Mouse (Mus musculus): ENCODE measurements around the gene Cog5. TPM values are rescaled to one million over a fixed set of nuclear protein-coding genes. Genes with fewer than 3 reads are reported as not detected.

The Cog5 gene
- polyA plus RNA-seq, 1 experiment from 2014 or later: 36.8 TPM

DNA sequence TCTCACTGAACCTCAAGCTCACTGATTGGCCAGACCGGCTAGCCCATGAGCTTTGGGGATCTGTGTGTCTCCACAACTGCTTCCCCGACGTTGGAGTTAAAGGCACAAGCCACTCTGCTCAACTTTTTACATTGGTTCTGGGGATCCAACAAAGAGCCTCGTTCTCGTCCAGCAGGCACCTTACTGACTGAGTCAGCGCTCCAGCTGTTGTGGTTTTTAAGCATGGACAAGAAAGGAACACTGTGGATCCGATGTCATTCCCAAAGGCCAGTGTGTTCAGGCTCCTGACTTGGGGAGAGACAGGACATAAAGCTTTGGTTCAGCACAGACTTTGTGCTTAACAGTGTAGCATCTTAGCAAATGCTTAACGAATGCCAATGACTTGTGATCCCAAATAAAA lies 316.9 kb downstream of the Cog5 start:
- Histone ChIP-seq H3K27ac (replicated peaks; ENCODE audit: low read depth, low read length) (no peak overlapping the region), H3K9me3 (replicated peaks; ENCODE audit: control insufficient read depth, low read length) (no peaks in the 10 kb centered on the region), H3K4me1 (ENCODE audit: control insufficient read depth, insufficient read depth, low read length) (no peaks in the 10 kb centered on the region), H3K9ac (replicated peaks; ENCODE audit: low read length) (no peak overlapping the region), H3K36me3 (replicated peaks; ENCODE audit: control insufficient read depth, insufficient read depth, low read depth, low read length) (no peaks in the 10 kb centered on the region), H3K4me2 (ENCODE audit: low read depth, low read length) (no peak overlapping the region), H3K27me3 (ENCODE audit: control insufficient read depth, insufficient read depth, low read length) (no peaks in the 10 kb centered on the region), H3K4me3 (ENCODE audit: low read depth, low read length) (no peak overlapping the region)
- DNase-seq (ENCODE audit: low spot score) (no peak), ATAC-seq (replicated peaks; ENCODE audit: insufficient number of reproducible peaks, low FRiP score, low TSS enrichment, low read depth) (no peak)
- WGBS: 85% methylated on average over 8 of the region's 8 CpGs

DNA sequence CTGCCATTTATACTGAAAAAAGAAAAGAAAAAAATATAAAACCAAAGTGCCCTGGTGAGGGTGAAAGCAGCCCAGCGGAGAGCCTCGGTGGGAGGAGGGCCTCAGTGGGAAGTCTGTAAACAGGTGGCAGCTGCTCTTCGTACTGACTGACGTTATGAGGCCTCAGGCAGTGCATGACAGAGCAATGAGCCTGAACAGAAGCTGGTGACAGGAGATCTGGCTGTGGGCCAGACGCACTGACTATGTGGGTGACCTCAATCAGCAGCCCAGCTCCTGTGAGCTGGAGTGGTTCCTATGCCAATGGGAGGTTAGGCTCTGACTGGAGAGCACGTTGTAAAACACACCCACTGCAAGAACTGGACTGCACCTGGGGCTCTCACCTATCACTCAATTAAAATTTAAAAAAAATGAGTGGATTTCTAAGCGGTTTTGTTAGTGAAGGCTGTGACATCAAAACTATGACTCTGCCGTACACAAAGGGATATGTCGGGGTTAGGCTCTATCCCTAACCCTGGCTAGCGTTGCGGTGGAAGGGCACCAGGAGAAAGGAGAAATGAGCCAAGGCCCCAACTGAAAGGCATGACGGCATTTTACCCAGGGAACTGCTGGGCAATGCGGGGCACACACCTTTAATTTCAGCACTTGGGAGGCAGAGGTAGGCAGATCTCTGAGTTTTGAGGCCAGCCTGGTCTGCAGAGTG lies 319.0 kb downstream of the Cog5 start:
- no peak overlapping the region for H3K9ac ChIP-seq (replicated peaks; ENCODE audit: low read length)
- no peaks in the 10 kb centered on the region for H3K9me3 ChIP-seq (replicated peaks; ENCODE audit: control insufficient read depth, low read length)
- H3K4me3 ChIP-seq (ENCODE audit: low read depth, low read length): no peak overlapping the region
- no peaks in the 10 kb centered on the region for H3K4me1 ChIP-seq (ENCODE audit: control insufficient read depth, insufficient read depth, low read length)
- DNase-seq (ENCODE audit: low spot score) (peak; percentile 26), ATAC-seq (replicated peaks; ENCODE audit: insufficient number of reproducible peaks, low FRiP score, low TSS enrichment, low read depth) (peak; percentile 48; the same call in 1 of the 2 replicates)
- H3K27ac ChIP-seq (replicated peaks; ENCODE audit: low read depth, low read length): no peak overlapping the region
- no peak overlapping the region for H3K4me2 ChIP-seq (ENCODE audit: low read depth, low read length)
- H3K27me3 ChIP-seq (ENCODE audit: control insufficient read depth, insufficient read depth, low read length): no peaks in the 10 kb centered on the region
- no peaks in the 10 kb centered on the region for H3K36me3 ChIP-seq (replicated peaks; ENCODE audit: control insufficient read depth, insufficient read depth, low read depth, low read length)
- WGBS: 68% methylated on average over 13 of the region's 13 CpGs

DNA sequence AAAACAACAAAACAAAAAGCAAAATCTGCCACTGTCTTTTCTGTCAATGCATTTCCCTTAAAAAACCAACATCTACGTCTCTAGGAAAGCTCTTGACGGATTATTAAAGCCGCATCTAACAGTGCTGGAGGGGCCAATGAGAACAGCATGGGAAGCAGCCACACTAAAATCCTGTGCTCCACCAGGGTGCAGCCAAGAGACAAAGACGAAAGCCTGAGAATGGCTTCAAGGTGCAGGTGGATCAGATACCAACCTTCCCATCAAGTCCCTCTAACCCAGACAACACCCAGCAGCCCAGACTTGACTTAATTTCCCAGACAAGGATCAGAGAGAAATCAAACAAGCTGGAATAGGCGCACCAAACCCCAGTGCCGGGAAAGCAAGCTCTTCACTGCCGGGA lies 321.9 kb downstream of the Cog5 start:
- Histone ChIP-seq H3K4me3 (ENCODE audit: low read depth, low read length) (no peak overlapping the region), H3K9ac (replicated peaks; ENCODE audit: low read length) (no peak overlapping the region), H3K9me3 (replicated peaks; ENCODE audit: control insufficient read depth, low read length) (no peaks in the 10 kb centered on the region), H3K27ac (replicated peaks; ENCODE audit: low read depth, low read length) (no peak overlapping the region), H3K27me3 (ENCODE audit: control insufficient read depth, insufficient read depth, low read length) (no peaks in the 10 kb centered on the region), H3K4me1 (ENCODE audit: control insufficient read depth, insufficient read depth, low read length) (no peaks in the 10 kb centered on the region), H3K4me2 (ENCODE audit: low read depth, low read length) (no peak overlapping the region), H3K36me3 (replicated peaks; ENCODE audit: control insufficient read depth, insufficient read depth, low read depth, low read length) (no peaks in the 10 kb centered on the region)
- WGBS: 52% methylated on average over 7 of the region's 7 CpGs
- ATAC-seq (replicated peaks; ENCODE audit: insufficient number of reproducible peaks, low FRiP score, low TSS enrichment, low read depth): no peak
- DNase-seq (ENCODE audit: low spot score): peak; percentile 30

DNA sequence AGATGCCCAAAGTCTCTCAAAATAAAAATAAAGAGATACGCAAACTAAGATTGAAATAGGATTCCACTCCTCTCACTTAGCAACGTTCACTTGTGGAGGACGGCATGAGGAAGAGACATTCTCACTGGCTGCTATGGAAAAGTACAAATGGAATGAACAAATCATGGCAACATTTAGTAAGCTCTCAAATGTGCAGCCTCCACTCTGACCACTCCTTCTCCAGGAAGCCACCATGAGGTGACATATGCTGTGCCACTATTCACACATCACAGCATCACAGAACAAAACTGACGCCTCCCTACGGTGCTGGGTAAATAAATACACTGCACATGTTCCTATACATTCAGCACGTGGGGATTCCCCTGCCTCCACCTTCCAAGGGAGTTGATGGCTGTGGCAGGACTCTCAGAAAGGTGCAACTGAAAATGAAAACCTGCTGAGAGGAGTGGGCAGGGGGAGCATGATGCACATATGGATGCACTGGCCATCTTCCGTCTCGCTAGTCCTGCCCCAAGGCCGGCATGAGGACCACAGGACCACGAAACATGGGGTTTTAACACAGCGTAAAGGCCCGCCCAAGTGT lies 323.0 kb downstream of the Cog5 start:
- Histone ChIP-seq H3K27me3 (ENCODE audit: control insufficient read depth, insufficient read depth, low read length) (no peaks in the 10 kb centered on the region), H3K9ac (replicated peaks; ENCODE audit: low read length) (no peak overlapping the region), H3K9me3 (replicated peaks; ENCODE audit: control insufficient read depth, low read length) (no peaks in the 10 kb centered on the region), H3K4me1 (ENCODE audit: control insufficient read depth, insufficient read depth, low read length) (no peaks in the 10 kb centered on the region), H3K36me3 (replicated peaks; ENCODE audit: control insufficient read depth, insufficient read depth, low read depth, low read length) (no peaks in the 10 kb centered on the region), H3K4me2 (ENCODE audit: low read depth, low read length) (no peak overlapping the region), H3K4me3 (ENCODE audit: low read depth, low read length) (no peak overlapping the region), H3K27ac (replicated peaks; ENCODE audit: low read depth, low read length) (no peak overlapping the region)
- 76% methylated on average over 12 of the region's 12 CpGs for WGBS
- DNase-seq (ENCODE audit: low spot score) (no peak), ATAC-seq (replicated peaks; ENCODE audit: insufficient number of reproducible peaks, low FRiP score, low TSS enrichment, low read depth) (no peak)

DNA sequence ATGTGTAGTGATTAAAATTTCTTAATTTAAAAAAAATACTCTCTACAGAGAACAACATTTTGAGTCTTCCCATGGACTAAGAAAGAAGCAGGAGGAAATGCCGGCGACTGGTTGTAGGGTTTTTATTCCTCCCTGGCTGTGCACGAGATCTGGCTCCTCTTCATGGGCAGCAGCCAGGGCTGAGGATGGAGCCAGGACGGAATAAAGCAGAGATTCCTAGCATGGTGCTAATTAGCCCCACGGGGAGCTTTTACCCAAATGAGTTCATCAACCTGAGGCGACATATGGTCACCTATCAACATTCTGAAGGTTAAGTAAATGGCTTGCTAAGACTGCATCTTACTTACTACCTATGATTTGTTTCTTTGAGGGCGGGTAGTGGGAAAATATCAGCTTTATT lies 328.6 kb downstream of the Cog5 start:
- Histone ChIP-seq H3K4me1 (ENCODE audit: control insufficient read depth, insufficient read depth, low read length) (no peaks in the 10 kb centered on the region), H3K27me3 (ENCODE audit: control insufficient read depth, insufficient read depth, low read length) (no peaks in the 10 kb centered on the region), H3K27ac (replicated peaks; ENCODE audit: low read depth, low read length) (no peak overlapping the region), H3K36me3 (replicated peaks; ENCODE audit: control insufficient read depth, insufficient read depth, low read depth, low read length) (no peaks in the 10 kb centered on the region), H3K9me3 (replicated peaks; ENCODE audit: control insufficient read depth, low read length) (no peaks in the 10 kb centered on the region), H3K4me2 (ENCODE audit: low read depth, low read length) (no peak overlapping the region), H3K4me3 (ENCODE audit: low read depth, low read length) (no peak overlapping the region), H3K9ac (replicated peaks; ENCODE audit: low read length) (no peak overlapping the region)
- no peak for ATAC-seq (replicated peaks; ENCODE audit: insufficient number of reproducible peaks, low FRiP score, low TSS enrichment, low read depth)
- 52% methylated on average over 7 of the region's 7 CpGs for WGBS
- no peak for DNase-seq (ENCODE audit: low spot score)

DNA sequence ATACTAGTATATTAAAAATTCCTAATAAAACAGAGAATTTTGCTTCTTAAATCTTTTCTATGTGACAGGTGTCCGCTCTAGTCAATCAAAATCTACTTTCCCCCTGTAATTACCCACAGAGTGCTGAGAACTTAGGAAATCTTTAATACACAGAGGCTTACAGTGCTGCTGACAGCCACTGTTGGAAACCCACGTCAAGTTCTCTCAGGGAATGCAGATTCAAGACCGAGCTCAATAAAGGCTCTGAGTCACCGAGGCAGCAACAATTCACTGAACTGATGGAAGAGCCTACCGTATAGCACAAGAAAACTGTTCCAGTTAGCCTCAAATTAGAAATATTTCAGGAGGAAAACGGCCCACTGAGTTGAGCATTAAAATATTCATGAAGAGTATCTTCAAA lies 329.1 kb downstream of the Cog5 start:
- DNase-seq (ENCODE audit: low spot score) (no peak), ATAC-seq (replicated peaks; ENCODE audit: insufficient number of reproducible peaks, low FRiP score, low TSS enrichment, low read depth) (no peak)
- H3K27ac ChIP-seq (replicated peaks; ENCODE audit: low read depth, low read length): no peak overlapping the region
- WGBS: 73% methylated on average over 6 of the region's 6 CpGs
- H3K9ac ChIP-seq (replicated peaks; ENCODE audit: low read length): no peak overlapping the region
- H3K9me3 ChIP-seq (replicated peaks; ENCODE audit: control insufficient read depth, low read length): no peaks in the 10 kb centered on the region
- H3K27me3 ChIP-seq (ENCODE audit: control insufficient read depth, insufficient read depth, low read length): no peaks in the 10 kb centered on the region
- H3K4me3 ChIP-seq (ENCODE audit: low read depth, low read length): no peak overlapping the region
- H3K4me1 ChIP-seq (ENCODE audit: control insufficient read depth, insufficient read depth, low read length): no peaks in the 10 kb centered on the region
- no peaks in the 10 kb centered on the region for H3K36me3 ChIP-seq (replicated peaks; ENCODE audit: control insufficient read depth, insufficient read depth, low read depth, low read length)
- no peak overlapping the region for H3K4me2 ChIP-seq (ENCODE audit: low read depth, low read length)

DNA sequence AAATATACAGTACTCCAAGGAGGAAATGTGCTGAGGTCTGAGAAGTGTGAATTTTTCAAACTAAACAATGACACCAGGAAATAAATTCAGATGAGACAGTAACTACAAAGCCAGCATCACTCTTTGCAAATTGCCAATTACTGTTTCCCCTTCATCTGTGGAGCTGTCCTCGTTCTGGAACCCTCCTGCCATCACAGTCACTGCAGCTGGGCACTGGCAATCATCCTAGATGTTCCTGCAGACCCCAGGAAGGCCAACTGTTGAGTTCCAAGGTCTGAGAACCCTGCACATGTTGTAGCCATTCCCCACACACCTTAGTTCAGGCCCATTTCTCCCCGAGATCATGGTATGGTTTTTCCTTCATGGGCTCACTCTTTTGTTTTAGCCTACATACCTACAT lies 329.5 kb downstream of the Cog5 start:
- Histone ChIP-seq H3K4me3 (ENCODE audit: low read depth, low read length) (no peak overlapping the region), H3K27ac (replicated peaks; ENCODE audit: low read depth, low read length) (no peak overlapping the region), H3K9me3 (replicated peaks; ENCODE audit: control insufficient read depth, low read length) (no peaks in the 10 kb centered on the region), H3K4me2 (ENCODE audit: low read depth, low read length) (no peak overlapping the region), H3K9ac (replicated peaks; ENCODE audit: low read length) (no peak overlapping the region), H3K36me3 (replicated peaks; ENCODE audit: control insufficient read depth, insufficient read depth, low read depth, low read length) (no peaks in the 10 kb centered on the region), H3K27me3 (ENCODE audit: control insufficient read depth, insufficient read depth, low read length) (no peaks in the 10 kb centered on the region), H3K4me1 (ENCODE audit: control insufficient read depth, insufficient read depth, low read length) (no peaks in the 10 kb centered on the region)
- no peak for DNase-seq (ENCODE audit: low spot score)
- ATAC-seq (replicated peaks; ENCODE audit: insufficient number of reproducible peaks, low FRiP score, low TSS enrichment, low read depth): no peak
- 71% methylated on average over 2 of the region's 2 CpGs for WGBS

DNA sequence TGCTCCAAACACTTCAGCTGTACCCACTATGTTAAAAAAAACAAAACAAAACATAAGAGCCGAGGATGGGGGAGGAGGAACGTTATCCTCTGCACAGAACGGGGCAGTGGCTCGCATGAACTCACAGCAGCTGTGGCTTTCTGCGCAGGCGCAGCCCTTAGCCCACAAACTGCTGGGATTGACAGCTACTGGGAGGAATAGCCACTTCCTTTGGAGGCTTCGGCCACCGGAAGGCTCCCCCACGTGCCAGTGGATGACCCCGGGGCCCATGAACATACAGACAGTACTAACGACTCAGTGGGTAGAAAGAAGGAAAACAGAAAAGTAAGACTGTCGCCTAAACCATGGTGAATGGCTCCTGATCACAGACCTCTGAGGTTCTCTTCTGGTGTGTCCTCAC lies 330.0 kb downstream of the Cog5 start:
- H3K4me1 ChIP-seq (ENCODE audit: control insufficient read depth, insufficient read depth, low read length): no peaks in the 10 kb centered on the region
- H3K27me3 ChIP-seq (ENCODE audit: control insufficient read depth, insufficient read depth, low read length): no peaks in the 10 kb centered on the region
- no peak for ATAC-seq (replicated peaks; ENCODE audit: insufficient number of reproducible peaks, low FRiP score, low TSS enrichment, low read depth)
- no peak overlapping the region for H3K4me2 ChIP-seq (ENCODE audit: low read depth, low read length)
- 56% methylated on average over 12 of the region's 12 CpGs for WGBS
- H3K36me3 ChIP-seq (replicated peaks; ENCODE audit: control insufficient read depth, insufficient read depth, low read depth, low read length): no peaks in the 10 kb centered on the region
- no peak overlapping the region for H3K9ac ChIP-seq (replicated peaks; ENCODE audit: low read length)
- H3K9me3 ChIP-seq (replicated peaks; ENCODE audit: control insufficient read depth, low read length): no peaks in the 10 kb centered on the region
- no peak overlapping the region for H3K4me3 ChIP-seq (ENCODE audit: low read depth, low read length)
- DNase-seq (ENCODE audit: low spot score): no peak
- H3K27ac ChIP-seq (replicated peaks; ENCODE audit: low read depth, low read length): no peak overlapping the region

All from embryonic facial prominence, embryonic 11.5 days (tissue).